Mouse (Mus musculus) adrenal gland, adult 18-20 months (tissue): Measurements from ENCODE around the gene Cdrt4. TPM values are rescaled to one million over a fixed set of nuclear protein-coding genes. Genes with fewer than 3 reads are reported as not detected.

Experiments
- DNase-seq, 2 experiments: peaks; one replicate each; pipeline ENCODE4 v3.0.0; 2021 to 2022; ENCODE audit warnings: low spot score in 2 of 2
- long read RNA-seq, 2 experiments: library from polyadenylated mRNA; stranded (forward); transcript quantifications; one replicate each; pipeline ENCODE4 v2.0.0; 2021
- total RNA-seq, 2 experiments: library from RNA; stranded (reverse); gene quantifications; 1 replicate in 1 of 2; 2 replicates in 1 of 2; pipeline ENCODE4 v1.2.3; 2021

Cdrt4 gene
- total RNA-seq = not detected
- long read RNA-seq, experiment 1 = 0 reads
- long read RNA-seq, experiment 2 = 0 reads

GRCm38 (mm10) chr11:62951012-62951411 is at the start of gene Cdrt4:
TSS of gene Cdrt4 (plus strand) at chr11:62951193.
- no peak for DNase-seq

- peak in 1 of 2 experiments; percentile 42 for DNase-seq
These were observed 49.2 kb upstream of the Cdrt4 start for GRCm38 (mm10) chr11:62901699-62902323.

- DNase-seq = no peak
These were observed 47.0 kb upstream of the Cdrt4 start for GRCm38 (mm10) chr11:62903871-62904495.

- DNase-seq = no peak
These were observed 41.2 kb upstream of the Cdrt4 start for GRCm38 (mm10) chr11:62909720-62910306.

- DNase-seq = no peak
These were observed 39.6 kb upstream of the Cdrt4 start for GRCm38 (mm10) chr11:62911362-62911761.

GRCm38 (mm10) chr11:62913141-62913540 is 37.9 kb upstream of the Cdrt4 start:
- DNase-seq = no peak

GRCm38 (mm10) chr11:62914532-62914931 is 36.5 kb upstream of the Cdrt4 start:
- DNase-seq = peak in 1 of 2 experiments; percentile 18

GRCm38 (mm10) chr11:62915486-62915885 is 35.5 kb upstream of the Cdrt4 start:
- DNase-seq = no peak

- DNase-seq = no peak
These were observed 34.2 kb upstream of the Cdrt4 start for GRCm38 (mm10) chr11:62916765-62917164.

- no peak for DNase-seq
These were observed 30.8 kb upstream of the Cdrt4 start for GRCm38 (mm10) chr11:62919946-62920742.

GRCm38 (mm10) chr11:62920743-62921050 is 30.3 kb upstream of the Cdrt4 start:
- no peak for DNase-seq

- DNase-seq = peak; percentile 91 to 93
These were observed 29.7 kb upstream of the Cdrt4 start for GRCm38 (mm10) chr11:62921052-62921977.

GRCm38 (mm10) chr11:62924091-62924761 is 26.8 kb upstream of the Cdrt4 start:
- DNase-seq = no peak

GRCm38 (mm10) chr11:62929799-62930198 is 21.2 kb upstream of the Cdrt4 start:
- no peak for DNase-seq

GRCm38 (mm10) chr11:62930574-62930973 is 20.4 kb upstream of the Cdrt4 start:
- no peak for DNase-seq

GRCm38 (mm10) chr11:62931141-62931540 is 19.9 kb upstream of the Cdrt4 start:
- DNase-seq = no peak

- no peak for DNase-seq
These were observed 17.9 kb upstream of the Cdrt4 start for GRCm38 (mm10) chr11:62933099-62933498.

GRCm38 (mm10) chr11:62934795-62935514 is 16.0 kb upstream of the Cdrt4 start:
- DNase-seq = no peak

GRCm38 (mm10) chr11:62937986-62938385 is 13.0 kb upstream of the Cdrt4 start:
- DNase-seq = no peak
